Comparison of ENCODE assay signal across 10 mouse cellular contexts in the genomic region with DNA sequence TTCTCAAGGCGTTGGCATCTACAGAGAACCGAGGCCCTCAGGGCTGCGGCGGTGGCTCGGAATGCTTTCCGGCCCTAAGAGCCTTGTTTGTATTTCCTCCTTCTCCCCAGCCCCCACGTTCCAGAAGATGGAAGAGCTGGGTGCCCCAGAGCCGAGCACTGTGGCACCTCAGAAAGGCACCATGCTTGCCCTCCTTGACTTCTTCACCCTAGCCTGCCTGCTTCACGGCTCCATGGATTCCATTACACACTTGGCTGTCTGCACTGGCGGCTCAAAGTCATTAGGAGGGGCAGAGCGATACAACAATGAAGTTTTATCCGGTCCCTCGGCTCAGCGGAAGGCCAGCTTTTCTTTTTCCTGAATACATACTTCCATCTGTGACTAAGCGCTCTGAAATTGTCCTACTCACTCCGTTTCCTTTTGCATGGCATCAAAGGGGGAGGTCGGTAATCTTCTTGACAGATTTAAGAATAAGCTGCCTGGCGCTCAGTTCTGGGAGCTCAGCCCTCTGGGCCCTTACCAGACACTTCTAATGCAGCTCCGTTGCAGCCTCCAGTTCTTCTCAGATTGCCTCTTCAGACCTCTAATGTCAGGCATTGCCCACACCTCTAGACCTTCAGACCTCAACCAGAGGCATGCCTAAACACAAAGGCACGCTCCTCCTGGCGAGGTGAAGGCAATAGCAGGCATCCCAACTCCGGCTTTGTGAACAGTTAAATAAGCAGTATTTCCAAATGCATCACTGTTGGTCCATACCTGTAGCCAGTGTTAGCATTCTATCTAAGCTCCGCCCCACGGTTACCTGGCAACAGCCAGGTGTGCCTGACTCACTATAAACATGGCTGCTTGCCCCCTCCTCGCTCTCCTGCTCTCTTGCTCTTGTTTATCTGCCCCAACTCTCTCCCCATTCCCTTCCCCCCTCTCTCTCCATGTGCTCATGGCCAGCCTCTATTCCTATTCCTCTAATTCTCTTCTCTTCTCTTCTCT.
DNase-seq lines count a peak whose midpoint lies in the region; ATAC-seq lines count a peak whose summit lies in the region.
"Had no signal": no experiment of that assay in that cellular context is flagged by ENCODE, and none has a peak within 500 bp of the region (broad histone marks: within the 10 kb centered on the region; RNA-seq: fewer than 3 reads in every experiment).

No protein-coding gene starts in this region.

- H3K4me1 ChIP-seq in heart, embryonic 10.5 days = 0 out of 2 replicates have a peak, but pooled peaks cover 5% of the 10 kb centered on the region
- H3K4me1 ChIP-seq in heart, embryonic 16.5 days (ENCODE audit: control insufficient read depth, insufficient read depth, low read length) = no peaks in the 10 kb centered on the region
- peaks cover 10% of the 10 kb centered on the region for H3K4me1 ChIP-seq in midbrain, embryonic 11.5 days (ENCODE audit: control insufficient read depth, insufficient read depth, low read length)
- H3K4me1 ChIP-seq: embryonic facial prominence, embryonic 13.5 days; stomach, embryonic 15.5 days had no signal

- H3K27me3 ChIP-seq in heart, embryonic 10.5 days (ENCODE audit: insufficient read depth, poor library complexity, severe bottlenecking) = no peaks in the 10 kb centered on the region
- H3K27me3 ChIP-seq in heart, embryonic 16.5 days (ENCODE audit: control insufficient read depth, insufficient read depth, low read length) = no peaks in the 10 kb centered on the region
- peaks cover 2% of the 10 kb centered on the region; the same call in 1 of the 2 replicates for H3K27me3 ChIP-seq in midbrain, embryonic 11.5 days (ENCODE audit: control insufficient read depth, insufficient read depth, low read length)
- H3K27me3 ChIP-seq: embryonic facial prominence, embryonic 13.5 days; stomach, embryonic 15.5 days had no signal

- 77% methylated on average over 25 of the region's 25 CpGs for WGBS in heart, embryonic 10.5 days
- WGBS in heart, embryonic 16.5 days = 70% methylated on average over 25 of the region's 25 CpGs
- WGBS in midbrain, embryonic 11.5 days = 45% methylated on average over 25 of the region's 25 CpGs

- no peak overlapping the region for H3K4me3 ChIP-seq in heart, embryonic 10.5 days
- H3K4me3 ChIP-seq in heart, embryonic 16.5 days (ENCODE audit: low read length) = no peak overlapping the region
- no peak overlapping the region for H3K4me3 ChIP-seq in midbrain, embryonic 11.5 days (ENCODE audit: low read depth, low read length)
- H3K4me3 ChIP-seq: embryonic facial prominence, embryonic 13.5 days; stomach, embryonic 15.5 days had no signal

- DNase-seq in heart, adult 8-10 months (ENCODE audit: low spot score) = peak; percentile 3
- no peak for DNase-seq in heart, embryonic 10.5 days (ENCODE audit: low spot score)
- DNase-seq in embryo, embryonic 10.5 days (ENCODE audit: low spot score) = peak; percentile 43
- peak; percentile 94 for DNase-seq in midbrain, embryonic 11.5 days (ENCODE audit: low spot score, missing footprints)
- no peak for DNase-seq in left cerebral cortex, adult 9 months (ENCODE audit: low spot score in 2 of 2)
- no peak for DNase-seq in cerebellum, postnatal 36 days
- DNase-seq in ovary, postnatal 36 days (ENCODE audit: low spot score) = no peak

- 0 out of 2 replicates have a peak, but pooled peaks cover 3% of the 10 kb centered on the region for H3K9me3 ChIP-seq in heart, embryonic 10.5 days
- no peaks in the 10 kb centered on the region for H3K9me3 ChIP-seq in heart, embryonic 16.5 days (replicated peaks; ENCODE audit: control insufficient read depth, low read length)
- H3K9me3 ChIP-seq in midbrain, embryonic 11.5 days (ENCODE audit: control insufficient read depth, low read length) = no peaks in the 10 kb centered on the region
- H3K9me3 ChIP-seq: embryonic facial prominence, embryonic 13.5 days; stomach, embryonic 15.5 days had no signal

- H3K4me2 ChIP-seq in heart, embryonic 16.5 days (ENCODE audit: low read depth, low read length) = peak overlapping the region; percentile 25
- H3K4me2 ChIP-seq in midbrain, embryonic 11.5 days = peak overlapping the region; percentile 5; the same call in 1 of the 2 replicates
- H3K4me2 ChIP-seq: embryonic facial prominence, embryonic 13.5 days; stomach, embryonic 15.5 days had no signal

- ATAC-seq in heart, embryonic 16.5 days (replicated peaks; ENCODE audit: extremely low read depth, insufficient read depth, low FRiP score) = no peak; the same call in 1 of the 2 replicates
- peak; percentile 84 for ATAC-seq in midbrain, embryonic 11.5 days (ENCODE audit: low FRiP score)

- no peak overlapping the region for H3K9ac ChIP-seq in heart, embryonic 16.5 days (ENCODE audit: low read length)
- no peak overlapping the region for H3K9ac ChIP-seq in midbrain, embryonic 11.5 days (ENCODE audit: low read length)
- H3K9ac ChIP-seq: embryonic facial prominence, embryonic 13.5 days; stomach, embryonic 15.5 days had no signal

- H3K36me3 ChIP-seq in heart, embryonic 10.5 days = no peaks in the 10 kb centered on the region
- H3K36me3 ChIP-seq in heart, embryonic 16.5 days (ENCODE audit: control insufficient read depth, insufficient read depth) = no peaks in the 10 kb centered on the region
- H3K36me3 ChIP-seq in midbrain, embryonic 11.5 days (ENCODE audit: control insufficient read depth, insufficient read depth, low read length) = no peaks in the 10 kb centered on the region
- H3K36me3 ChIP-seq: embryonic facial prominence, embryonic 13.5 days; stomach, embryonic 15.5 days had no signal

- H3K27ac ChIP-seq in heart, embryonic 10.5 days = no peak overlapping the region
- H3K27ac ChIP-seq in heart, embryonic 16.5 days (ENCODE audit: low read length) = peak overlapping the region; percentile 47
- H3K27ac ChIP-seq in midbrain, embryonic 11.5 days (ENCODE audit: low read depth, low read length) = peak overlapping the region; percentile 32; the same call in 1 of the 2 replicates
- H3K27ac ChIP-seq: embryonic facial prominence, embryonic 13.5 days; stomach, embryonic 15.5 days had no signal

Comparison
In these comparisons a context has a peak if more than half of its experiments do, and no peak if none do; other contexts are left out.
1. DNase-seq: peak in heart, adult 8-10 months (single experiment), embryo, embryonic 10.5 days (single experiment) and midbrain, embryonic 11.5 days (single experiment); none in heart, embryonic 10.5 days (single experiment), left cerebral cortex, adult 9 months (0 of 2), cerebellum, postnatal 36 days (0 of 2) and ovary, postnatal 36 days (single experiment).